ENCODE assay signal across 8 mouse cellular contexts in genomic region chr10:115587979-115588378, GRCm38 (mm10). TPM values are rescaled to one million over a fixed set of nuclear protein-coding genes. Genes with fewer than 3 reads are reported as not detected.
DNase-seq lines count a peak whose midpoint lies in the region; ATAC-seq and TF ChIP-seq lines count a peak whose summit lies in the region.

No protein-coding gene starts in this region.

- peak overlapping the region; percentile 36 for H3K4me3 ChIP-seq in heart, postnatal 0 days (ENCODE audit: low read depth, low read length)
- peak overlapping the region; percentile 58 for H3K4me3 ChIP-seq in embryonic facial prominence, embryonic 14.5 days (ENCODE audit: low read depth, low read length)
- peak overlapping the region; percentile 54 for H3K4me3 ChIP-seq in intestine, embryonic 15.5 days (replicated peaks)
- H3K4me3 ChIP-seq in midbrain, postnatal 0 days (ENCODE audit: low read depth, low read length) = peak overlapping the region; percentile 62

- H3K36me3 ChIP-seq in heart, postnatal 0 days (replicated peaks; ENCODE audit: control insufficient read depth, insufficient read depth, low read length) = no peaks in the 10 kb centered on the region
- H3K36me3 ChIP-seq in embryonic facial prominence, embryonic 14.5 days (ENCODE audit: control insufficient read depth, insufficient read depth, low read length) = no peaks in the 10 kb centered on the region
- H3K36me3 ChIP-seq in intestine, embryonic 15.5 days = no peaks in the 10 kb centered on the region
- no peaks in the 10 kb centered on the region for H3K36me3 ChIP-seq in midbrain, postnatal 0 days (ENCODE audit: insufficient read depth, low read length)

- H3K9ac ChIP-seq in heart, postnatal 0 days (replicated peaks; ENCODE audit: low read depth, low read length) = no peak overlapping the region
- peak overlapping the region; percentile 57; the same call in 1 of the 2 replicates for H3K9ac ChIP-seq in embryonic facial prominence, embryonic 14.5 days (ENCODE audit: low read depth, low read length)
- H3K9ac ChIP-seq in intestine, embryonic 15.5 days = no peak overlapping the region
- peak overlapping the region; percentile 54; the same call in 1 of the 2 replicates for H3K9ac ChIP-seq in midbrain, postnatal 0 days (replicated peaks; ENCODE audit: low read length, poor library complexity, severe bottlenecking)

- H3K4me1 ChIP-seq in heart, postnatal 0 days (ENCODE audit: control insufficient read depth, insufficient read depth) = peaks cover 9% of the 10 kb centered on the region; the same call in 1 of the 2 replicates
- peaks cover 14% of the 10 kb centered on the region for H3K4me1 ChIP-seq in embryonic facial prominence, embryonic 14.5 days (ENCODE audit: control insufficient read depth, insufficient read depth, low read length)
- H3K4me1 ChIP-seq in intestine, embryonic 15.5 days (replicated peaks) = peaks cover 12% of the 10 kb centered on the region
- no peaks in the 10 kb centered on the region; the same call in 1 of the 2 replicates for H3K4me1 ChIP-seq in midbrain, postnatal 0 days (ENCODE audit: insufficient read depth, low read length)

- no peaks in the 10 kb centered on the region for H3K9me3 ChIP-seq in heart, postnatal 0 days (replicated peaks; ENCODE audit: control insufficient read depth, low read length)
- H3K9me3 ChIP-seq in embryonic facial prominence, embryonic 14.5 days (ENCODE audit: control insufficient read depth, low read length) = no peaks in the 10 kb centered on the region
- no peaks in the 10 kb centered on the region for H3K9me3 ChIP-seq in intestine, embryonic 15.5 days
- no peaks in the 10 kb centered on the region for H3K9me3 ChIP-seq in midbrain, postnatal 0 days (ENCODE audit: low read length)

- intact Hi-C loops in heart, postnatal 14 days (cut with DNase I) = no loop called here

- no peak overlapping the region for H3K27ac ChIP-seq in heart, postnatal 0 days (ENCODE audit: low read depth)
- no peak overlapping the region for H3K27ac ChIP-seq in embryonic facial prominence, embryonic 14.5 days (replicated peaks; ENCODE audit: low read depth, low read length)
- no peak overlapping the region for H3K27ac ChIP-seq in intestine, embryonic 15.5 days
- H3K27ac ChIP-seq in midbrain, postnatal 0 days (ENCODE audit: low read depth, low read length) = no peak overlapping the region

- no peak for DNase-seq in heart, postnatal 0 days (ENCODE audit: low spot score)
- no peak for DNase-seq in heart, postnatal 14 days
- DNase-seq in embryonic facial prominence, embryonic 14.5 days (ENCODE audit: low spot score) = no peak
- no peak for DNase-seq in midbrain, postnatal 0 days (ENCODE audit: low spot score)
- no peak for DNase-seq in adrenal gland, adult 18-20 months (ENCODE audit: low spot score in 2 of 2)
- DNase-seq in frontal cortex, postnatal 25 days (ENCODE audit: low spot score in 2 of 2) = no peak

- peaks cover 61% of the 10 kb centered on the region for H3K27me3 ChIP-seq in heart, postnatal 0 days (ENCODE audit: control insufficient read depth, insufficient read depth, low read length)
- peaks cover 57% of the 10 kb centered on the region for H3K27me3 ChIP-seq in embryonic facial prominence, embryonic 14.5 days (replicated peaks; ENCODE audit: control insufficient read depth, insufficient read depth, low read length)
- H3K27me3 ChIP-seq in intestine, embryonic 15.5 days (replicated peaks) = peaks cover 18% of the 10 kb centered on the region; the same call in 1 of the 2 replicates
- H3K27me3 ChIP-seq in midbrain, postnatal 0 days (ENCODE audit: insufficient read depth, low read length) = peaks cover 22% of the 10 kb centered on the region

- 3% methylated on average over 7 of the region's 7 CpGs for WGBS in heart, postnatal 0 days
- under 1% methylated on average over 7 of the region's 7 CpGs for WGBS in embryonic facial prominence, embryonic 14.5 days
- 2% methylated on average over 7 of the region's 7 CpGs for WGBS in intestine, embryonic 15.5 days
- WGBS in midbrain, postnatal 0 days = 2% methylated on average over 7 of the region's 7 CpGs

- no peak for TF ChIP-seq EP300 in heart, postnatal 0 days (IDR thresholded peaks at IDR 0.05; ENCODE audit: low read depth)

- TF ChIP-seq CTCF in heart, postnatal 0 days (IDR thresholded peaks at IDR 0.05; ENCODE audit: low read depth) = no peak
- TF ChIP-seq CTCF in midbrain, postnatal 0 days (IDR thresholded peaks at IDR 0.05) = no peak

- no peak for ATAC-seq in heart, postnatal 0 days (ENCODE audit: insufficient read depth, low read depth)
- ATAC-seq in embryonic facial prominence, embryonic 14.5 days (ENCODE audit: low read depth) = no peak
- no peak for ATAC-seq in intestine, embryonic 15.5 days
- ATAC-seq in midbrain, postnatal 0 days (ENCODE audit: low FRiP score) = no peak
- no peak for ATAC-seq in CD4-positive, CD25-positive, alpha-beta regulatory T cell, adult 4 months

- peak overlapping the region; percentile 62 for H3K4me2 ChIP-seq in heart, postnatal 0 days (ENCODE audit: low read depth, low read length)
- peak overlapping the region; percentile 95 for H3K4me2 ChIP-seq in embryonic facial prominence, embryonic 14.5 days (ENCODE audit: low read depth, low read length)
- H3K4me2 ChIP-seq in intestine, embryonic 15.5 days (replicated peaks) = peak overlapping the region; percentile 97
- peak overlapping the region; percentile 98 for H3K4me2 ChIP-seq in midbrain, postnatal 0 days (ENCODE audit: low read depth, low read length, poor library complexity, severe bottlenecking)

RNA-seq across cellular contexts. Expression of gene Lgr5, which starts 0.4 kb away (rescaled TPM):
- not detected in 2 replicates for total RNA-seq in heart, postnatal 0 days (2014; rRNA removed; ENCODE audit: low replicate concordance)
- polyA plus RNA-seq in heart, postnatal 0 days (2015; fragmentation: Nextera tagmentation; extraction: Ambion mirVana) = 0.04 and 0.08 TPM in 2 replicates
- under 1 TPM; 0.17 to 0.20 TPM for total RNA-seq in heart, postnatal 14 days (2021)
- polyA plus RNA-seq in embryonic facial prominence, embryonic 14.5 days (2014; fragmentation: Nextera tagmentation; extraction: Ambion mirVana) = 10.4 and 13.1 TPM in 2 replicates
- polyA plus RNA-seq in intestine, embryonic 15.5 days (2015; fragmentation: Nextera tagmentation; extraction: Ambion mirVana) = 5.3 TPM in 2 replicates
- total RNA-seq in midbrain, postnatal 0 days (2014; rRNA removed) = 3.0 and 6.0 TPM in 2 replicates
- 1.5 and 1.8 TPM in 2 replicates for polyA plus RNA-seq in midbrain, postnatal 0 days (2015; fragmentation: Nextera tagmentation; extraction: Ambion mirVana)
- total RNA-seq in adrenal gland, adult 18-20 months (2021) = 10 to 100 TPM; 18.5 to 29.2 TPM
- polyA plus RNA-seq in CD4-positive, CD25-positive, alpha-beta regulatory T cell, adult 4 months (2017; shearing (Covaris generic)) = under 1 TPM in 1 of 2 experiments, not detected in 1; 0.23 TPM

RNA-seq across cellular contexts. Expression of gene A930009A15Rik, which starts 18.2 kb away (rescaled TPM):
- total RNA-seq in heart, postnatal 0 days (2014; rRNA removed; ENCODE audit: low replicate concordance) = not detected in 2 replicates
- not detected in 2 replicates for polyA plus RNA-seq in heart, postnatal 0 days (2015; fragmentation: Nextera tagmentation; extraction: Ambion mirVana)
- total RNA-seq in heart, postnatal 14 days (2021) = not detected
- 0.42 TPM in 1 of 2 replicates, not detected in the other for polyA plus RNA-seq in embryonic facial prominence, embryonic 14.5 days (2014; fragmentation: Nextera tagmentation; extraction: Ambion mirVana)
- not detected in 2 replicates for polyA plus RNA-seq in intestine, embryonic 15.5 days (2015; fragmentation: Nextera tagmentation; extraction: Ambion mirVana)
- 0.85 TPM in 1 of 2 replicates, not detected in the other for total RNA-seq in midbrain, postnatal 0 days (2014; rRNA removed)
- 1.5 and 2.1 TPM in 2 replicates for polyA plus RNA-seq in midbrain, postnatal 0 days (2015; fragmentation: Nextera tagmentation; extraction: Ambion mirVana)
- not detected for total RNA-seq in adrenal gland, adult 18-20 months (2021)
- polyA plus RNA-seq in CD4-positive, CD25-positive, alpha-beta regulatory T cell, adult 4 months (2017; shearing (Covaris generic)) = not detected

Comparison
In these comparisons a context has a peak if more than half of its experiments do, and no peak if none do; other contexts are left out.
1. H3K9ac ChIP-seq: peak in embryonic facial prominence, embryonic 14.5 days (single experiment) and midbrain, postnatal 0 days (single experiment); none in heart, postnatal 0 days (single experiment) and intestine, embryonic 15.5 days (single experiment).
2. Peak in every context shown above with its lines, with median percentiles within 50 percentile points of each other: H3K4me2 ChIP-seq and H3K4me3 ChIP-seq.